Mouse (Mus musculus): ENCODE data around the gene Ranbp9. TPM values are rescaled to one million over a fixed set of nuclear protein-coding genes. Genes with fewer than 3 reads are reported as not detected.

The Ranbp9 gene
- total RNA-seq, 2 experiments from 2014 or later = 33.5 to 36.1 TPM

DNA sequence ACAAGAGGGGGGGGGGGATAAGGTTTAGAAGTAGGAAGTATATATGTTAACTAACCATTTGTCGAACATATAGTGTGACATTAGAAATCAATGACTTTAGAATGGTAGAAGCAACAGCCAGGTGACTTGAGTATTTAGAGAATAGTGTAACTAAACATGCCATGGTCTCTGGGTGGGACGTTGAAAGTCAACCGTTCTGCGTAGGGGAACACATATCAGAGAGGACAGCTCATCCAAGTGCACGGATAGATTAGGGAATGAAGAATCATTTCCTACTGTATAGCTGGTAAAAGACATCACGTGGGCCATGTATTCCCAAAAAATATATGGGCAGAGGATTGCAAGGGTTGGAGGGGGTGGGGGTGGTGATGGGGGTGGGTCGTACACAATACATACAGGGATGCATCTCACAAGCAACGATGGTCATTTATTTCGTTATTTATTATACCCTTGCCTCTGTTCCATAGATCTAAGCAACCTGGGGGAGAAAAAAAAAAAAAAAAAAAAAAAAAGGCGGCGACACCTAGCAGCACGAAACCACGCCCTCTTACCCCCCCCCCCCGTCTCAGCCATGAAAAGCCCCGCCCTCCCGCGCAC lies 83.3 kb downstream of the Ranbp9 start:
- no peak for DNase-seq
- intact Hi-C loops (cut with DNase I; ENCODE audit: low total_unique reads) = loop anchor here (5.0 kb wide), 1 partner anchor 215 kb away; no protein-coding TSS in a partner anchor

DNA sequence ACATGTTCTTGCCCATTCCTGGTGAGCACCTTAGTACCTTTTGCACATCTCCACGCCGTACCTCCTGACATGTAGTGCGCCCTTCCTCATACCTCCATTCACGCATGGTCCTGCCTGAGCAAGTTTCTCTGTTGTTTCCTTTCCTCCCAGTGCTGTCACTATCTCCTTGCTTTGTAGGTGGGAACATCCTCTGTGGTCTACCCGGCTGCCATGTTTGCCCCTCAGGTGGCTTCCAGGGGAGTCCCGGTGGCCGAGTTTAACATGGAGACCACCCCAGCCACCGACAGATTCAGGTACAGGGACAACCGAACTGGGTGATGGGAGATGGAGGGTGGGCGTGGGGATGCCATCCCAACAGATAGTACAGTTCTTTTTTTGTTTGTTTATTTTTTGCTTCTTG lies 95.8 kb downstream of the Ranbp9 start:
- intact Hi-C loops (cut with DNase I; ENCODE audit: low total_unique reads) = no loop called here
- DNase-seq = no peak

DNA sequence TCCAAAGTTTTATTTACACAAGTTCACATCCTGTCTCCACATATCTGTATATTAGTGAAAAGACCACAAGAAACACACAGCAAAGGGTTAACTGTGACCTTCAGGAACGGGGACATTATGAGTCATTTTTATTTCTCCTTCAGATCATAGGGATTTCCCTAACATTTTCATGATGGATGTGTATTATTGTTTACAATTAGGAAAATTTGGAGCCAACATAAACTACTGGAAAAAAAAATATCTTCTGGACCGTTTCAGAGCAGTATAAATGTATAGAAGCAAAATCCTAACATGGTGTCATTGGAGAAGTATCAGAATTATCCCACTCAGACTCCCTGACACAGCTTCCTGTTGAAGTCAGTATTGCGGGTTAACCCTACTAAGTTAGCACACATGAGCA lies 101.1 kb downstream of the Ranbp9 start:
- intact Hi-C loops (cut with DNase I; ENCODE audit: low total_unique reads) = no loop called here
- no peak for DNase-seq

DNA sequence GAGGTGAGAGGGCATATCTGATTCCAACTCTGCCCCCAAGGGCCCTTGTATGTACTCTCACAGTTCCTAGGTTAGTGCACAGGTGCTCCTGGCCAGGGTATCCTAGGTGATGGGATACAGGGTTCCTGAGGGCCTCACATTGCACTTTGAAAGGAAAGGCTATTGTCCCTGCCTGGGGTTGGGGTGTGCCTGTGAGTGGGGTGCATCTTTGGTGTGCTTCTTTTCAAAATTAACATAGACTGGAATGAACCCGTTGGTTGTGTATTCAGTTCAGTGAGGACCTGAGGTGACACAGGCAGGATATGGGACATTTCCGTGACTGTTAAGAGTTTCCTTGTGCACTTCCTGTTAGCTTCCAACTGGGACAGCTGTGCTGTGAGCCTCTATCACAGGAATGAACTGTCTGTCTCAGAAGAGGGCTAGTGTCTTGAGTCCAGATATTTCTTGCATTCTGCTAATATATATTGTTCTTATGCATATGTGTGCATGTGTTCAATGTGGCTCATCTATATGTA lies 106.1 kb downstream of the Ranbp9 start:
- intact Hi-C loops (cut with DNase I; ENCODE audit: low total_unique reads) = no loop called here
- DNase-seq = no peak

DNA sequence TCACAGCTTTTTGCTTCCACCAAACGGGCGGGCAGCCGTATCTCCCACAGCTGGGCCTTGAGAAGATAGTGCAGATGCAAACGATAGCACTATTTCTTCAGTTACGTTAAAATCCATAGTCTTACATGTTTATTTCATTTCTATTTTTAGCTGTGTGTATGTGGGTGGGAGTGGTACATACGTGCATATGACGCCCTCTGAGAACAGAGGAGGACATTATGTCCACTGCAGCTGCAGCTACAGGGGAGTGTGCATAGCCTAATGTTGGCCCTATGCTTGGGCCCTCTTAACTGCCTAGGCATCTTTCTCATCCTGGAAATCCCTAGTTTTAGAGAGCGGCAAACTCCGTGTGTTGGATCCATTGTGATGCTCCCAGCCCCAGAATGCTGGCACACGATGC lies 106.9 kb downstream of the Ranbp9 start:
- intact Hi-C loops (cut with DNase I; ENCODE audit: low total_unique reads) = no loop called here
- no peak for DNase-seq

DNA sequence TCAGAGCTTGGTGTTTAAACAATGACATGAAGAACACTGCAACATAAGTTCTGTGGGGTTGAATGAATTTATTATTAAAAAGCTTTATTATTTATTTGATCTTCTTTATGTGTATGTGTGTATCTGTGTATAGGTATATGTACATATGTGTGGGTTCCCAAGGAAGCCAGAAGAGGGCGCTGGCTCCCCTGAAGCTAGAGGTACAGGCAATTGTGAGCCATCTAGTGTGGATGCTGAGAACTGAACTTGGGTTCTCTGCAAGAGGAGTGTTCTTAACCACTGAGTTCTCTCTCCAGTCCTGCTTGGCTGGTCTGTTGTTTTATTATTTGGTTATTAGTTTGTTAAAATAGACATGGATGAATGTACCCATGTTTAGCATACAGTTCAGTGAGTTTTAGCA lies 108.2 kb downstream of the Ranbp9 start:
- no peak for DNase-seq
- intact Hi-C loops (cut with DNase I; ENCODE audit: low total_unique reads) = no loop called here

DNA sequence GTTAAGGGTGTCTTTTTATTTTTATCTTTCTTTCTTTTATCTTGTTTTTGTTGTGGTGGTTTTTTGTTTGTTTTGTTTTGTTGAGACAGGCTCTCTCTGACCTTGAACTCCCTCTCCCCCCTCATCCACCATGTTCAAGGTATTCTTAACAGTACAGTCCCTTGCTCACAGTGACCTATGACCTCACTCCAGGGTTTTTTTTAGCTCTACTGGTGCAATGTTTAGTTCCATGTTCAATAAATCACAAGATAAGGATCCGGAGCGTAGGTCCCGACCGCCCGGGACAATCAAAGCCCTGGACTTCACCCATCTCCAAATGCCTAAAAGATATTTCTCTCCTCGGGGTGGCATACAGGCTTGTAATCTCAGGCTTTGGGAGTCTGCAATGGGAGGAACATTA lies 111.0 kb downstream of the Ranbp9 start:
- no peak for DNase-seq
- intact Hi-C loops (cut with DNase I; ENCODE audit: low total_unique reads) = no loop called here

DNA sequence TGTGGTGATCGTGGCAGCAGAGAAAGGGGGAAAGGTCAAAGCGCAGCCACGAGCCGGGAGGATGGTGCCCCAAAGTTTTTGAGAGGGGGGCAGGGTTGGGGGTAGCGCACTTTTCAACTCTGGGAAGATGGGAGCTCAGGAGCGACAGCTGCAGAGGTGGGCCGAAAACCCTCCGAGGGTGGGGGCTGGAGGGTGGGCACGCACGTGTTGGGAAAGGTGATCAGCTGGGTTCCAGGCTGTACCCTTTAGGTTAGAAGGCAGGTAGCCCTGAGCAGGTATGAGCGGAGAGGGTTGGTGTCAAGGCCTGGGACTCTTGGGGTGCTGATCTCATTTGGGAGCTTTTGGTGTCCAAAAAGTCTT lies 115.3 kb downstream of the Ranbp9 start:
- intact Hi-C loops (cut with DNase I; ENCODE audit: low total_unique reads) = no loop called here
- DNase-seq = no peak

DNA sequence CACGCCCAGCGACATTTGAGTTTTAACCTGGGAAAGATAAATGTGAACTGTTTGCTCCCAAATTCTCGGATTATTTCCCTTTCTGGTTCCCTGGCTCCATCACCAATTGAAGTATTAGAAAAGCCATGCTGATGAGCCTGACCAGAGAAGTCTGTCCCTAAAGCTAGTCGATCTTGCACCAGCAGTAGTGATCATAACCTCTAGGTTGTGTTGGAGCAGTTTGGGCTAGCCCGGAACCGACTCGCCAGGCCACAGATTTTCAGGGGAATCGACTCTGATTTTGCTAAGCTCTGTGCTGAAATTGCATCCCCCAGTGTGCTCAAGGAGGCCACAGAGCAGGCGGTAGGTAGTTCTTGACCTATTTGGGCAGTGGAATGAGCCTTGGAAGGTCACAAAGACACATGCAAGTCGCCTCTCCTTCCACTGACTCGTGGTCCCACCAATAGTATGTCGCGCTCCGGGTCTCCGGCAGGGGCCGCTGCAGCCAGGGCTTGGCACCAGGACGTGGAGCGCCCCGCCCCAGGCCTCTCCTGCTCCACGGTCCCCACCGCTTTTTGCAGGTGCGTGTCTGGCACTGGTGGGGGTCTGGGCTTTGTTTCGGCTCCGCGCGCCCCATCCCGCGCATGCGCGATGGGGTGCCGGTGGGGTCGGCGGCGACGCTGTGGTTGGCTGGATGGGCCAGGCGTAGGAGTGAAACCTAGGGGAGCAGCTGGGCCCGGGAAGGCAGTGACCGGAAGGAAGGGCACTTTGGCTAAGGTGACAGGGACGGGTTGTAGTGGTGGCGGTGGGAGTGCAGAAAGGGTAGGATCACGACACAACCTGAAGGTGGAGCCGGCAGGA lies 115.9 kb downstream of the Ranbp9 start, which contains the start of gene Sirt5:
Gene Sirt5 (plus strand): TSS at position 512 of the 840 bp plus-strand sequence.
- intact Hi-C loops (cut with DNase I; ENCODE audit: low total_unique reads) = no loop called here
- peak; percentile 88 for DNase-seq

DNA sequence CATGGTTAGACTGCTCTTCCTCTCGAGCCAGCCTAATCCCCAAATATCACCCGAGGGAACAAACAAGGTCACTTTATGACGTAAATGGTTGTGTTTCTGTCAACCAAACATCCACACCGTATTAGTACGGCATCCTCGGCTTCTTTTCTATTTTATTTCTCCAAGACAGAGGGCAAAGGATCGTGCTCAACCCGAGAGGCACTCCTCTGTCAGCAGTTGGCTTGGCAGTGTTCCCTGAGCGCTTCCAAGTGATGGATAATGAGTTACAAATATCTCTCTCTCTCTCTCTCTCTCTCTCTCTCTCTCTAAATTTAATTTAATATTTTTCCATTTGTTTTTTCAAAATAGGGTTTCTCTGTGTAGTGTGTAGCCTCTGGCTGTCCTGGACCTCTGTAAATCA lies 118.7 kb downstream of the Ranbp9 start:
- no peak for DNase-seq
- intact Hi-C loops (cut with DNase I; ENCODE audit: low total_unique reads) = no loop called here

DNA sequence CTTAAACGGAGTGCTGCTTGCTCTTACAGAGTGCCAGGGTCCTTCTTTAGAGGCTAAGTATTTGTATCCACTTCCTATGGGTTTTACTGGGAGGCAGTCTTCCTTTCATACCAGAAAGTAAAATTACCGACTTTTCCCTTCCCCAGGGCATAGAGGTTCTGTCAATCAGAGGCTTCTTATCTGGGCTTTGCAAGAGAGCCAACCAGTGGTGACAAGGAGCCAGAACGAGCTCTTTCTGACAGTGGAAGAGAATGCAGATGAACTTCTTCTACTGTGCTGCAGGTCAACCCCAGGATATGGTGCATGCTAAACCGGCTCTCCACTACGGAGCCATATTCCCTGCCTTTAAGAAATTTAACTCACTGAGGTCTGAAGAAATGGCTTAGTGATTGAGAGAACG lies 120.5 kb downstream of the Ranbp9 start:
- intact Hi-C loops (cut with DNase I; ENCODE audit: low total_unique reads) = no loop called here
- DNase-seq = no peak

DNA sequence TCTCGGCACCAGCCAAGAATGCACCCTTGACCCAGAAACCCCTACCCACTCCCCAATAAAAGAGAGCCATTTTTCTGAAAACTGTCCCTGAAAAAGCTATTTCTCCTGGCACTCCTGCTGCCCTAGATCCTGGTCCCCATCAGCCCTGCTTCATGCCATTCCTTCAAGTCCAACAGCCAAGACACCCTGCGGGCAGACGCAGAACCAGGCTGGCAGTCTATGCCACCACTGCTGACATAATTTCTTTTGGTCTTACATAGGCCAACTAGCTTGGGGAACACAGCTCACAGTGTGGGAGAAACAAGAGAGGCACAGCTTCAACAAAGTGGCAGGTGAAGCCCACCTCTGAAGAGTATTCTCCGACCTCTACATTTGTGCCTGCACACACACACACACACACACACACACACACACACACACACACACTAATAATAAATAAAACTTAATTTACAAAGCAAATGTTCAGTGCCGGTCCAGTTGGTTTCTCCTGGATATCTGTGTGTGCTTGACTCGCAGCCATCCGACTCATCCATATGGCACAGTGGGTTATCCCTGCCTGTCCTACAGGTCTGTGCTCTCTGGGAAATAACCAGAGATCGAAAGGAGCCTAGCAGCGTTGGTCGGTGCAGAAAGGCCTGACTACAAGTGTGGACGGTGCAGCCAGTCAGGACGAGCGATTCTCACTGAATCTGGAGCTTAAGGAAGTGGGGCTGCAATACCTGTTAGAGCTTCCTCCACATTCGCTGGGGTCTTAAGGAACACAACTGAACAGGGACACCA lies 124.5 kb downstream of the Ranbp9 start:
- DNase-seq = no peak
- intact Hi-C loops (cut with DNase I; ENCODE audit: low total_unique reads) = no loop called here

DNA sequence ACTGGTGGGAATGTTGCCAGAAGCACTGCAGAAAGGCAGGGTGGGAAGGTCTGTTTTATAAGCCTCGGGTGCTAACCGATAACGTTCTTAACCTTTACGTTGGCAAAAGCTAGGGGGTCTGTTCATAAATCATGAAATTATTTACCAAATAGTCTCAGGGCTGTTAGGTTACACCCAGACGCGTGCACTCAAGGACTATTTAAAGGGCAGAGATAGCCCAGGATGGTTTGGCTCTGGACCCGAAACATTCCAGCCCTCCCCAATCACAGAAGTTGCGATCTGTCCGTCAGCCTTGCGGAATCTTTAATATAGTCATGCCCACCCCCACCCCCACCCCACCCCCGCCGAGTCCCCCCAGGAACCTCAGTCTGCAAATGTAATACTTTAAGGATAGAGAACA lies 126.7 kb downstream of the Ranbp9 start:
- intact Hi-C loops (cut with DNase I; ENCODE audit: low total_unique reads) = no loop called here
- no peak for DNase-seq

DNA sequence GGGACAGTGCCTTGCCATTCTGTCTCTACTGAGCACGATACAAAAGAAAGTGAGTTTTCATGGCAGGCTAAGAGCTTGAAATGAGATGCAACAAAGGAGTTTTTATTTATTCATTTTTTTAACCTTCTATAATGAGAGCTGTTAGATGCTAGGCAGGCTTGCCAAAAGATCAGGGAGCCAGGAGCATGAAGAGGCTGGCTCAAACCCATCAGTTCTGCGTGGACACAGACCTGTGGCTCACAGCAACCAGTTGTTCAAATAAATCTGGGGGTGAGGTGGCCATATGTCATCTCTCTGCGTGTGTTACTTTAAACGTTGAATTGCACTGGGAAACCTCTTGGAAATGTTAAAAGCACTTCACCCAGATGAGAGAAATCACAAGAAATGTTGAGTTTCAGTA lies 127.7 kb downstream of the Ranbp9 start:
- DNase-seq = no peak
- intact Hi-C loops (cut with DNase I; ENCODE audit: low total_unique reads) = no loop called here

Other genes starting within 250 kb of the Ranbp9 start
- gene Gfod1, start 177.1 kb downstream of the Ranbp9 start, total RNA-seq (2021) = 1 to 10 TPM; 5.2 to 5.3 TPM
- gene Sirt5, start 115.8 kb downstream of the Ranbp9 start, total RNA-seq (2021) = 10 to 100 TPM; 13.6 to 15.8 TPM
- gene Nol7, start 82.9 kb downstream of the Ranbp9 start, total RNA-seq (2021) = 100 to 1,000 TPM; 133 to 137 TPM
- gene Mcur1, start 78.9 kb upstream of the Ranbp9 start, total RNA-seq (2021) = 10 to 100 TPM; 21.1 to 21.8 TPM
- under 1 TPM; 0.18 to 0.27 TPM for gene Rnf182, start 134.4 kb upstream of the Ranbp9 start, total RNA-seq (2021)